Mouse (Mus musculus) testis, adult 2 months (tissue): ENCODE measurements around the gene Mgme1. TPM values are rescaled to one million over a fixed set of nuclear protein-coding genes. Genes with fewer than 3 reads are reported as not detected.
A peak's percentile ranks its signal among the peaks of the same experiment; 100 is the strongest.

Experiments
- H3K27ac ChIP-seq: fragments of 200-500 bp; 2 replicates; pipeline ENCODE4 v1.5.1; 2012; ENCODE audit warnings: low read depth, low read length; ENCODE audit not compliant: control insufficient read depth, insufficient read depth
- H3K27me3 ChIP-seq: fragments of 200-500 bp; 2 replicates; pipeline ENCODE4 v1.6.1; 2012; ENCODE audit warnings: mild to moderate bottlenecking, low read length, moderate library complexity; ENCODE audit not compliant: control insufficient read depth, insufficient read depth
- H3K36me3 ChIP-seq: fragments of 200-500 bp; 2 replicates; pipeline ENCODE4 v1.6.1; 2012; ENCODE audit warnings: mild to moderate bottlenecking, low read length; ENCODE audit not compliant: control insufficient read depth, insufficient read depth
- H3K4me1 ChIP-seq: fragments of 200-500 bp; 2 replicates; pipeline ENCODE4 v1.6.1; 2012; ENCODE audit warnings: low read length; ENCODE audit not compliant: control insufficient read depth, insufficient read depth
- H3K4me3 ChIP-seq: fragments of 200-500 bp; 2 replicates; pipeline ENCODE4 v1.5.1; 2012; ENCODE audit warnings: low read depth, mild to moderate bottlenecking, low read length, moderate library complexity, mixed read lengths; ENCODE audit not compliant: control insufficient read depth
- CTCF ChIP-seq: fragments of 200-500 bp; IDR thresholded peaks from 2 replicates; pipeline ENCODE4 v1.5.1; 2012; ENCODE audit warnings: low read depth, mild to moderate bottlenecking, inconsistent platforms, low read length, moderate library complexity; ENCODE audit not compliant: control insufficient read depth, insufficient read depth, insufficient replicate concordance
- POLR2A ChIP-seq: fragments of 200-500 bp; IDR thresholded peaks from 2 replicates; pipeline ENCODE4 v1.6.1; 2012; ENCODE audit warnings: low read depth, mild to moderate bottlenecking, inconsistent platforms, low read length, moderate library complexity; ENCODE audit not compliant: control insufficient read depth
- polyA plus RNA-seq: library from polyadenylated mRNA; depleted of rRNA; stranded (reverse); fragments of >200 nt; gene quantifications from 2 replicates; pipeline ENCODE4 v1.2.3, GENCODE M21; 2012; rRNA removed

The Mgme1 gene
- polyA plus RNA-seq, 1 experiment = 2.5 TPM

- H3K4me3 ChIP-seq = no peak overlapping the region
- no peak overlapping the region for H3K27ac ChIP-seq
- H3K36me3 ChIP-seq = no peaks in the 10 kb centered on the region
- no peak for TF ChIP-seq CTCF
- no peak for TF ChIP-seq POLR2A
- H3K4me1 ChIP-seq = no peaks in the 10 kb centered on the region; the same call in 1 of the 2 replicates
- H3K27me3 ChIP-seq = no peaks in the 10 kb centered on the region
These were observed 53.8 kb downstream of the Mgme1 start for GRCm38 (mm10) chr2:144324218-144324617.

- H3K27me3 ChIP-seq = no peaks in the 10 kb centered on the region
These were observed 59.0 kb downstream of the Mgme1 start for GRCm38 (mm10) chr2:144329451-144329850.

GRCm38 (mm10) chr2:144329937-144330336, 59.5 kb downstream of the Mgme1 start:
- Histone ChIP-seq H3K4me3 (peak overlapping the region; percentile 88), H3K4me1 (peaks cover 18% of the 10 kb centered on the region), H3K36me3 (no peaks in the 10 kb centered on the region), H3K27ac (no peak overlapping the region), H3K27me3 (no peaks in the 10 kb centered on the region)
- TF ChIP-seq CTCF = no peak
- no peak for TF ChIP-seq POLR2A

More at GRCm38 (mm10) chr2:144329451-144329850, 59.0 kb downstream of the Mgme1 start:
- Histone ChIP-seq H3K4me1 (peaks cover 18% of the 10 kb centered on the region), H3K27ac (no peak overlapping the region), H3K4me3 (peak overlapping the region; percentile 28), H3K36me3 (no peaks in the 10 kb centered on the region)
- TF ChIP-seq CTCF (no peak), POLR2A (no peak)

GRCm38 (mm10) chr2:144330352-144330959, 60.0 kb downstream of the Mgme1 start:
- H3K36me3 ChIP-seq = no peaks in the 10 kb centered on the region
- H3K4me1 ChIP-seq = peaks cover 18% of the 10 kb centered on the region
- H3K4me3 ChIP-seq = peak overlapping the region; percentile 88
- no peak for TF ChIP-seq POLR2A
- no peak for TF ChIP-seq CTCF
- no peak overlapping the region for H3K27ac ChIP-seq
- no peaks in the 10 kb centered on the region for H3K27me3 ChIP-seq

Other genes starting within 250 kb of the Mgme1 start
- 212 and 222 TPM in 2 replicates for gene Banf2, start 237.6 kb upstream of the Mgme1 start, polyA plus RNA-seq
- 12.9 and 13.3 TPM in 2 replicates for gene Snx5, start 243 bp downstream of the Mgme1 start, polyA plus RNA-seq
- gene Ovol2, start 61.5 kb downstream of the Mgme1 start, polyA plus RNA-seq = 62.9 and 89.3 TPM in 2 replicates
- 6.9 and 7.2 TPM in 2 replicates for gene Kat14, start 98.3 kb downstream of the Mgme1 start, polyA plus RNA-seq
- not detected in 2 replicates for gene Pet117, start 98.3 kb downstream of the Mgme1 start, polyA plus RNA-seq